Mouse (Mus musculus) cortical plate, adult 2 months (tissue): ENCODE results near the gene Syt3.

Experiments
- CTCF ChIP-seq: fragments of 200-500 bp; IDR thresholded peaks from 2 replicates; pipeline ENCODE4 v1.5.1; 2011; ENCODE audit warnings: mild to moderate bottlenecking, control low read depth, low read length; ENCODE audit not compliant: insufficient read depth; ENCODE audit errors: extremely low read depth
- POLR2A ChIP-seq: fragments of 200-500 bp; IDR thresholded peaks from 2 replicates; pipeline ENCODE4 v1.6.1; 2011; ENCODE audit warnings: mild to moderate bottlenecking, low read length, control low read depth; ENCODE audit not compliant: insufficient read depth; ENCODE audit errors: extremely low read depth

DNA sequence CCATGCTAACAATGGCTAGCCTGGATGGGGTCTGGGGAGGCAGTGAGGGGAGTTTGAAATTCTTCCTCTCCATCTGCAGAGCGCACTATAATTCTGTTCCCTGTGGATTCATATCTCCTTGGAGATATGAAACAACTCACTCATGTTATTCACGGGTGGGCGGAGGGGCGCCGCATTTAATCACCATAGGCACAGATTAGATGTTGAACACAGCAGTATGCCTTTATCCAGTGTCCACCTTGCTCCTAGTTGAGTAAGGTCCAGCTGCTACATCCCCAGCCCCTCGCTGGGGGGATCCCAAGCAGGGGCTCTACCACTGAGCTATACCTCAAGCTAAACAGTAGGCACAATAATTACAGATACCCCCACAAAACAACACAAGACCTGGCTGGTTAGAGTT, 28.5 kb upstream of the Syt3 start:
- TF ChIP-seq CTCF (no peak), POLR2A (no peak)
